Mouse (Mus musculus): ENCODE data around the gene Gli2. TPM values are rescaled to one million over a fixed set of nuclear protein-coding genes. Genes with fewer than 3 reads are reported as not detected.
A peak's percentile ranks its signal among the peaks of the same experiment; 100 is the strongest.

The Gli2 gene
- polyA plus RNA-seq, 1 experiment from 2014 or later: 6.5 TPM

DNA sequence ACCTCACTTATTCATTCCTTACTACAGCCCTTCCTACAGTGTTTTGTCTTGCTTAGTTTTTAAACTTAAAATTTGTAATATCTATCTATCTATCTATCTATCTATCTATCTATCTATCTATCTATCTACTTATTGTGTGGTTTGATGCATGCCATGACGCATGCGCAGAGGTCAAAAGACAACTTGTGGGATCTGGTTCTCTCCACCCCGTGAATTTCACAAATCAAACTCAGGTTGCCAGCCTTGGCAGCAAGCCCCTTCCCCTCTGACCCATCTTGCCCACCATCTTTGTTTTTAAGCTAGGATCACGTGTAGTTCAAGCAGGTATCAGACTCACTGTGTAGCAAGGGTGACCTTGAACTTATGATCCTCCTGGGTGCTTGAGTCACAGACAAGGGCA, 22.9 kb upstream of the Gli2 start:
- Histone ChIP-seq H3K9ac (replicated peaks; ENCODE audit: low read length) (no peak overlapping the region), H3K4me3 (ENCODE audit: low read length) (no peak overlapping the region), H3K27me3 (ENCODE audit: insufficient read depth, low read length) (peaks cover 31% of the 10 kb centered on the region), H3K4me1 (ENCODE audit: insufficient read depth, low read length) (peaks cover 5% of the 10 kb centered on the region; the same call in 1 of the 2 replicates), H3K36me3 (ENCODE audit: insufficient read depth, low read length) (no peaks in the 10 kb centered on the region), H3K9me3 (ENCODE audit: low read length) (no peaks in the 10 kb centered on the region), H3K27ac (ENCODE audit: low read length) (no peak overlapping the region), H3K4me2 (replicated peaks; ENCODE audit: low read depth, low read length) (no peak overlapping the region)
- ATAC-seq (ENCODE audit: low FRiP score, low TSS enrichment): no peak
- WGBS: 76% methylated on average over 4 of the region's 4 CpGs

DNA sequence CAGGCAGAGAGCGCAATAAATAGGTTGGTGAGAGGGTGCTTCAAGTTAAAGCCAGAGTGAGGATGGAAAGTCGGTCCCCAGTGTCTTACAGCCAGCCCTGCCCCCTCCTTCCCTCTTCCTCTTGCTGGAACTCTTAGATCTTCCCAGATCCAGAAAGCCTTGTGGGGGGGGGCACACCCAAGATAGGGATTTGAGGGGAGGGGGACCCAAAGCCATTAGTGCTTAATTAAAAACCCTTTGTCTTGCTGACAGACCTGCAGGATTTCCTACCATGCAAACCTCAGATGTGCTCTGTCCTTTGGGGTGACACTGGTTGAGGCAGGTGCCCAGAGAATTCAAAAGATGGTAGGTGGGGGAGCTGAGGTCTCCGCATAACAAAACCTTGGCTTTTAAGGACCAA, 22.5 kb upstream of the Gli2 start:
- Histone ChIP-seq H3K4me2 (replicated peaks; ENCODE audit: low read depth, low read length) (no peak overlapping the region), H3K36me3 (ENCODE audit: insufficient read depth, low read length) (no peaks in the 10 kb centered on the region), H3K9me3 (ENCODE audit: low read length) (no peaks in the 10 kb centered on the region), H3K4me1 (ENCODE audit: insufficient read depth, low read length) (peaks cover 5% of the 10 kb centered on the region; the same call in 1 of the 2 replicates), H3K9ac (replicated peaks; ENCODE audit: low read length) (no peak overlapping the region), H3K4me3 (ENCODE audit: low read length) (no peak overlapping the region), H3K27me3 (ENCODE audit: insufficient read depth, low read length) (peaks cover 31% of the 10 kb centered on the region), H3K27ac (ENCODE audit: low read length) (no peak overlapping the region)
- WGBS: 37% methylated on average over 3 of the region's 3 CpGs
- ATAC-seq (ENCODE audit: low FRiP score, low TSS enrichment): no peak

DNA sequence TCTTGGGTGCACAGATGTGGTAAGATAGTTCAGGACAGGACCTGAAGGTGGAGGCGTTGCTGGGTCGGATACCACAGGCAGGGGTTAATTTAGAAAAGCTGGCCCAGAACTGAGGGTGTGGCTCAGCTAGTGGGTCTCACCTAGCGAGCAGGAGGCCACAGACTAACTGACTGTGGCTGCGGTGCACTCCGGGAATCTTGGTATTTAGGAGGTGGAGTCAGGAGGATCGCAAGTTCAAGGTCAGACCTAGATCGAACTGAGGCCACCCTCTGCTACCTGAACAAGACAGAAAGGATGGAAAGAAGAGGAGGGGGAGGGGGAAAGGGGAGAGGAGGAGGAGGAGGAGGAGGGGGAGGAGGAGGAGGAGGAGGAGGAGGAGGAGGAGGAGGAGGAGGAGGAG, 22.1 kb upstream of the Gli2 start:
- 0 out of 2 replicates have a peak, but pooled peaks have one; percentile 16 for ATAC-seq (ENCODE audit: low FRiP score, low TSS enrichment)
- Histone ChIP-seq H3K9me3 (ENCODE audit: low read length) (no peaks in the 10 kb centered on the region), H3K36me3 (ENCODE audit: insufficient read depth, low read length) (no peaks in the 10 kb centered on the region), H3K27me3 (ENCODE audit: insufficient read depth, low read length) (peaks cover 31% of the 10 kb centered on the region), H3K4me3 (ENCODE audit: low read length) (no peak overlapping the region), H3K27ac (ENCODE audit: low read length) (no peak overlapping the region), H3K4me1 (ENCODE audit: insufficient read depth, low read length) (peaks cover 5% of the 10 kb centered on the region; the same call in 1 of the 2 replicates), H3K4me2 (replicated peaks; ENCODE audit: low read depth, low read length) (no peak overlapping the region), H3K9ac (replicated peaks; ENCODE audit: low read length) (no peak overlapping the region)
- 35% methylated on average over 7 of the region's 7 CpGs for WGBS

DNA sequence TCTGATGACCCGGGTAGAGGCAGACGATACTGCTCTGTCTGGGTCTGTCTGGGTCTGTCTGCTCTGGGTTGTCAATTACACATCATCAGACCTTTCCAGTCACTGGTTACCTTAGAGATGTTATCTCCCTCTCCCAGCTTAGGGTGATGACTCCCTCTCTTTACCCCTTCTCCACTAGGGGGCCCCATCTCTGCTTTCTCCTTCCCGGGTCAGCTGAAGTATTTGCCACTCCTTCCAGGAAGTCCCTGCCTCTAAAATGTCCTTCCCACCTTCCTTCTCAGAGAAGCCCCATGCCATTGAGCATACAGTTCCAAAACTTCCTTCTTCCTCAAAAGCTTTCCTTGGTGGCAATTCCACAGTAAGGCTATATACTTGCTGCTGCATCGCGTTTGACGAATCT, 21.5 kb upstream of the Gli2 start:
- no peaks in the 10 kb centered on the region for H3K36me3 ChIP-seq (ENCODE audit: insufficient read depth, low read length)
- 65% methylated on average over 6 of the region's 6 CpGs for WGBS
- H3K27me3 ChIP-seq (ENCODE audit: insufficient read depth, low read length): peaks cover 31% of the 10 kb centered on the region
- H3K27ac ChIP-seq (ENCODE audit: low read length): no peak overlapping the region
- no peak overlapping the region for H3K4me2 ChIP-seq (replicated peaks; ENCODE audit: low read depth, low read length)
- H3K9ac ChIP-seq (replicated peaks; ENCODE audit: low read length): no peak overlapping the region
- H3K4me1 ChIP-seq (ENCODE audit: insufficient read depth, low read length): peaks cover 5% of the 10 kb centered on the region; the same call in 1 of the 2 replicates
- H3K9me3 ChIP-seq (ENCODE audit: low read length): no peaks in the 10 kb centered on the region
- H3K4me3 ChIP-seq (ENCODE audit: low read length): no peak overlapping the region
- ATAC-seq (ENCODE audit: low FRiP score, low TSS enrichment): no peak

DNA sequence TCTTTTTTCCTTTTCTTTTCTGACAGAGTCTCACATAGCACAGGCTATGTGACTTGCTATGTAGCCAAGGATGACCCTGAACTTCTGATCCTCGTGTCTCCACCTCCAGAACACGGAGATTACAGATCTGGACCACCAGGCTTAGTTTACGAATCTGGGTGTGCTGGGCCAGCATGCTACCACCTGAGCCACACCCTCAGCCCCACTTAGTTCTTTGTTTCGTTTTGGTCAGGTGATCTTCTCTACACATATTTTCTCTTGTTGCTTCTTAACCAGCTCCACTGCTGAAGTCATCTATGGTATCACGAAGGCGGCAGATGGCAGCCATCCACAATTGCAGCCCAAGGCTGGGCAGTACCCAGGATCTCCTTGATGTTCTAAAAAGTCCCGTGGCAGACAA, 20.5 kb upstream of the Gli2 start:
- H3K9ac ChIP-seq (replicated peaks; ENCODE audit: low read length): no peak overlapping the region
- peaks cover 5% of the 10 kb centered on the region; the same call in 1 of the 2 replicates for H3K4me1 ChIP-seq (ENCODE audit: insufficient read depth, low read length)
- H3K36me3 ChIP-seq (ENCODE audit: insufficient read depth, low read length): no peaks in the 10 kb centered on the region
- WGBS: 87% methylated on average over 7 of the region's 7 CpGs
- ATAC-seq (ENCODE audit: low FRiP score, low TSS enrichment): no peak
- peaks cover 28% of the 10 kb centered on the region for H3K27me3 ChIP-seq (ENCODE audit: insufficient read depth, low read length)
- H3K27ac ChIP-seq (ENCODE audit: low read length): no peak overlapping the region
- H3K9me3 ChIP-seq (ENCODE audit: low read length): no peaks in the 10 kb centered on the region
- no peak overlapping the region for H3K4me3 ChIP-seq (ENCODE audit: low read length)
- H3K4me2 ChIP-seq (replicated peaks; ENCODE audit: low read depth, low read length): no peak overlapping the region

DNA sequence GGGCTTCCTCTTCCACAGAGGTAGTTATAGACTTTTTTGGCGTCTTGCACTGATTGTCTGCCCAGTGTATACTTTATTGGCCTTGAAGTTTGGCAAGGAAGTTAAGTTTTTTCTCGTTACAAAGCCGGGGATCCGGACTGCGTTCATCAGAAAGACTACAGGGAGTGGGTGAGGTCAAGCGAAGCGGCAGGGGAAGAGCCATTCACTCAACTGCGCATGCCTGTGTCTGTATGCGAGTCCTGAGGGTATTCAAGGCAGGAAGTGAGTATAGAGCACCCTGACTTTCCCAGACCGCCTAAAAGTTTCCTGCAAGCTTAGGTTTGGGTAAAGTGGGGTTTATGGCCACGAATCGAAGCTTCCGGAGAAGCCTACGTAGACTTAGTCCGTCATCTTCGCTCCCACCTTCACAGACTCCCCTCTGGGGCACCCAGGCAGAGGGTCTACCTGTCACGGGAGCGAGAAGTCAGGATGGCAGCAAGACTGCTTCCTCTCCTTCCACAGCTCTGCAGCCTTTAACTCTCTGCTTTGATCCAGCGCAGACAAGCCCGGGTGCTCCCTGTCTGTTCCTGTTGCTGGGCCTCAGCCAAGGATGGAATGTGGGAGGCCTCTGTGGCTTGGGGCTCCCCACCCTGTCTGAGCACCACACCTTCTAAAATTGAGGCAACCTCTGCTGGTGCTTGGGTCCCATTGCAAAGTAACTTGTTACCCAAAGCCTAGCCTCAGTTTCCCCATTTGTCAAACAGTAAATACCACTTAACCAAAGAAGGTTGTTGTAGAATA, 11.7 kb upstream of the Gli2 start:
- Histone ChIP-seq H3K9me3 (ENCODE audit: low read length) (no peaks in the 10 kb centered on the region), H3K4me1 (ENCODE audit: insufficient read depth, low read length) (no peaks in the 10 kb centered on the region), H3K4me3 (ENCODE audit: low read length) (no peak overlapping the region), H3K27me3 (ENCODE audit: insufficient read depth, low read length) (peaks cover 3% of the 10 kb centered on the region; the same call in 1 of the 2 replicates), H3K27ac (ENCODE audit: low read length) (no peak overlapping the region), H3K4me2 (replicated peaks; ENCODE audit: low read depth, low read length) (no peak overlapping the region), H3K9ac (replicated peaks; ENCODE audit: low read length) (no peak overlapping the region), H3K36me3 (ENCODE audit: insufficient read depth, low read length) (no peaks in the 10 kb centered on the region)
- no peak for ATAC-seq (ENCODE audit: low FRiP score, low TSS enrichment)
- 61% methylated on average over 20 of the region's 20 CpGs for WGBS

DNA sequence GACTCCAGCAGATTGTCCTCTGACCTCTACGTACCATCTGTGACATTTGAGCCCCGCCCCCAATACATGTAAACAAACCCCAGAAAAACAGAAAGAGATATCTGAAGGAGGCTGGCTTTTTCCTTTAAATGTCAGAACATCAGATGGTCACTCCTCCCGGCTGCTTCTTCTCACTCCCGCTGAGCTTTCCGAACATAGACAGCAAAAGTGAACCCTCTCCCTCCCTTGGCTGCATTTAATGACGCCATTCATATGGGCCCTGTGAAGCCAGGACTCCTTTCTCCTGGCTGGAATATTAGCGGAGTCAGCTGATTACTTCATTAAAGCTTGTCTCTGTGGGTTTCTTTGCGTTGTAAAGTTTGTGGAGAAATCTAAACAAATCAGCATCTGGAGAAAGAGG, 3.1 kb upstream of the Gli2 start:
- Histone ChIP-seq H3K27ac (ENCODE audit: low read length) (no peak overlapping the region), H3K36me3 (ENCODE audit: insufficient read depth, low read length) (no peaks in the 10 kb centered on the region), H3K4me2 (replicated peaks; ENCODE audit: low read depth, low read length) (no peak overlapping the region), H3K9ac (replicated peaks; ENCODE audit: low read length) (no peak overlapping the region), H3K4me3 (ENCODE audit: low read length) (no peak overlapping the region), H3K9me3 (ENCODE audit: low read length) (no peaks in the 10 kb centered on the region), H3K4me1 (ENCODE audit: insufficient read depth, low read length) (peaks cover 18% of the 10 kb centered on the region), H3K27me3 (ENCODE audit: insufficient read depth, low read length) (peaks cover 9% of the 10 kb centered on the region; the same call in 1 of the 2 replicates)
- WGBS: 34% methylated on average over 8 of the region's 8 CpGs
- ATAC-seq (ENCODE audit: low FRiP score, low TSS enrichment): no peak

DNA sequence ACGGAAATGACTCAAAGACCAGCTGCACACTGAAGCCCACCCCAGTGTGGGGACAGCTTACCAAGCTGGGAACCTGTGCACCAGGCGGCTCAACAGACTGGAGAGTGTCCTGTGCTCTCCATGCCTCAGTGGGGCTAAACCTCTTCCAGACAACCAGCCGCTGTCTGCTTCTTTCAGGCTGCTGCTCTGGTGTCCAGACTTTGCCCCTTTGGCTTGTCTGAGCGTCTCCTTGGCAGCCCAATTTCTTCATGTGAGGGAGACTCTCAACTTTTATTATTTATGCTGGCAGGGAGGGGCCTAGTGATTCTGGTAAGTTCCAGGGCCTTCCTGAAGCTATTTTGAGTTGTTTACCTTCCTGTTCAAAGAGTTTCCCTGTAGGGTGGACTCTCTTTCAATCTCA, 2.4 kb upstream of the Gli2 start:
- no peak overlapping the region for H3K4me3 ChIP-seq (ENCODE audit: low read length)
- peaks cover 25% of the 10 kb centered on the region for H3K4me1 ChIP-seq (ENCODE audit: insufficient read depth, low read length)
- H3K9me3 ChIP-seq (ENCODE audit: low read length): no peaks in the 10 kb centered on the region
- H3K36me3 ChIP-seq (ENCODE audit: insufficient read depth, low read length): no peaks in the 10 kb centered on the region
- no peak overlapping the region for H3K9ac ChIP-seq (replicated peaks; ENCODE audit: low read length)
- no peak overlapping the region for H3K4me2 ChIP-seq (replicated peaks; ENCODE audit: low read depth, low read length)
- WGBS: 82% methylated on average over 4 of the region's 4 CpGs
- peaks cover 14% of the 10 kb centered on the region; the same call in 1 of the 2 replicates for H3K27me3 ChIP-seq (ENCODE audit: insufficient read depth, low read length)
- H3K27ac ChIP-seq (ENCODE audit: low read length): no peak overlapping the region
- ATAC-seq (ENCODE audit: low FRiP score, low TSS enrichment): no peak

DNA sequence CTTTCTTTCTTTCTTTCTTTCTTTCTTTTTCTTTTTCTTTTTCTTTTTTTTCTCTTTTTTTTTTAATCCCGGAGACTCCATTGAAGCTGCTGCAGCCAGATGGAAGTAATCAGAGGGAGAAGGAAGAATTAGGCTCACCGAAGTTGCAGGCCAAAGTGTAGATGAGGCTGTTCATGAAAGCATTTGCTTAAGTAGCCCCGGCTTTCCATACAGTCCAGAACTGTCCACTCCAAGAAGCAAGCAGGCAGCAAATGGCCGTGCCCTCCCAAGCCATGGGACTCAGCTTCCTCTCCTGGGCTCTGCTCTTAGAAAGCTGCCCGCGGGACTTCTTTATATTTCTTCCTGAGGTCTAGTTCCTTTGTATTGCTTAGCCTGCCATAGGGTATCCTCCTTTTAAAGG, 1.0 kb upstream of the Gli2 start:
- Histone ChIP-seq H3K9me3 (ENCODE audit: low read length) (no peaks in the 10 kb centered on the region), H3K9ac (replicated peaks; ENCODE audit: low read length) (no peak overlapping the region; the same call in 1 of the 2 replicates), H3K36me3 (ENCODE audit: insufficient read depth, low read length) (no peaks in the 10 kb centered on the region), H3K4me1 (ENCODE audit: insufficient read depth, low read length) (peaks cover 37% of the 10 kb centered on the region), H3K27me3 (ENCODE audit: insufficient read depth, low read length) (peaks cover 27% of the 10 kb centered on the region), H3K4me2 (replicated peaks; ENCODE audit: low read depth, low read length) (peak overlapping the region; percentile 97), H3K4me3 (ENCODE audit: low read length) (peak overlapping the region; percentile 53), H3K27ac (ENCODE audit: low read length) (no peak overlapping the region)
- 30% methylated on average over 6 of the region's 6 CpGs for WGBS
- no peak for ATAC-seq (ENCODE audit: low FRiP score, low TSS enrichment)

DNA sequence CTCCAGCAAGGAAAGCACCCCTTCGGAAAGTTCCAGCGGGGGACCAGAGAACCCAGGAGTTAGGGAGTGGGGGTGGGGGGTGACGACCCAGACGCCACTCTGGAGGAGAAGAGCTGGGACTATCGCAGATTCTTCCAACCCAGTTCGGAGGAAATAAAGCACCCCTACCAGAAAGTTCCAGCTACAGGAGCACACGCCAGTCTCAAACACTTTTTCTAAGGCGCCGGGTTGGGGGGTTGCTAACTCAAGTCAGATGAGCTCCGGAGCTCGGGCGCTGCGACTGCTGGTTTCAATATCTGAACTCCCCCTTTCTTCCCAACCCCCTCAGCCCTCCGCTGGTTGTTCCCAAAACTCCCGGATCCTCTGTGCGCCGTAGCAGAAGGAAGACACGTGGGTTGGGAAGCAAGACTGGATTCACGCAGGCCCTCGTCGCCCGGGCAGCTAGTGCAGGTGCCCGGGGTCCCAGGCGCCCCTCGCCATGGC, 494 bp upstream of the Gli2 start:
- WGBS: 1% methylated on average over 25 of the region's 25 CpGs
- peaks cover 27% of the 10 kb centered on the region for H3K27me3 ChIP-seq (ENCODE audit: insufficient read depth, low read length)
- peaks cover 39% of the 10 kb centered on the region for H3K4me1 ChIP-seq (ENCODE audit: insufficient read depth, low read length)
- H3K4me2 ChIP-seq (replicated peaks; ENCODE audit: low read depth, low read length): peak overlapping the region; percentile 97
- H3K4me3 ChIP-seq (ENCODE audit: low read length): peak overlapping the region; percentile 53
- H3K9ac ChIP-seq (replicated peaks; ENCODE audit: low read length): peak overlapping the region; percentile 68
- H3K36me3 ChIP-seq (ENCODE audit: insufficient read depth, low read length): no peaks in the 10 kb centered on the region
- peak overlapping the region; percentile 87 for H3K27ac ChIP-seq (ENCODE audit: low read length)
- no peaks in the 10 kb centered on the region for H3K9me3 ChIP-seq (ENCODE audit: low read length)
- ATAC-seq (ENCODE audit: low FRiP score, low TSS enrichment): no peak; the same call in 1 of the 2 replicates

Measured in kidney, embryonic 16.5 days (tissue).